Mouse (Mus musculus) hindbrain, embryonic 14.5 days (tissue): Measurements from ENCODE around the gene Pde4d. TPM values are rescaled to one million over a fixed set of nuclear protein-coding genes. Genes with fewer than 3 reads are reported as not detected.
A peak's percentile ranks its signal among the peaks of the same experiment; 100 is the strongest.
"Not testable (repeated sequence)": the region's sequence is repeated elsewhere in the genome, so short reads cannot be mapped to it uniquely, and the experiment has no call there.

Source experiments
- ATAC-seq: fragments of 200-750 bp; cut with Nextera tagmentation; 2 replicates; pipeline ENCODE4 v1.8.0; 2017; ENCODE audit warnings: moderate number of reproducible peaks, mild to moderate bottlenecking, moderate TSS enrichment, moderate library complexity; ENCODE audit not compliant: low FRiP score
- DNase-seq: peaks from one replicate; pipeline ENCODE4 v3.0.0-alpha.2; 2015; ENCODE audit warnings: low spot score
- H3K27ac ChIP-seq: fragments of 300-500 bp; sonication (generic); 2 replicates; pipeline ENCODE4 v1.5.1; 2014; ENCODE audit warnings: mild to moderate bottlenecking, moderate library complexity
- H3K27me3 ChIP-seq: fragments of 300-500 bp; sonication (generic); 2 replicates; pipeline ENCODE4 v1.6.1; 2014; ENCODE audit warnings: mild to moderate bottlenecking, low read length, mixed read lengths; ENCODE audit not compliant: control insufficient read depth, insufficient read depth
- H3K36me3 ChIP-seq: fragments of 300-500 bp; sonication (generic); replicated peaks from 2 replicates; pipeline ENCODE4 v1.6.1; 2014; ENCODE audit not compliant: control insufficient read depth, insufficient read depth
- H3K4me1 ChIP-seq: fragments of 300-500 bp; sonication (generic); replicated peaks from 2 replicates; pipeline ENCODE4 v1.6.1; 2014; ENCODE audit warnings: antibody characterized with exemption, low read length, mixed read lengths; ENCODE audit not compliant: control insufficient read depth, insufficient read depth
- H3K4me2 ChIP-seq: fragments of 300-500 bp; sonication (generic); replicated peaks from 2 replicates; pipeline ENCODE4 v1.6.1; 2014; ENCODE audit warnings: mild to moderate bottlenecking, moderate library complexity
- H3K4me3 ChIP-seq: fragments of 300-500 bp; sonication (generic); replicated peaks from 2 replicates; pipeline ENCODE4 v1.5.1; 2014; ENCODE audit warnings: mild to moderate bottlenecking, low read length
- H3K9ac ChIP-seq: fragments of 300-500 bp; sonication (generic); 2 replicates; pipeline ENCODE4 v1.6.1; 2014
- H3K9me3 ChIP-seq: fragments of 300-500 bp; sonication (generic); 2 replicates; pipeline ENCODE4 v1.6.1; 2016; ENCODE audit warnings: low read length; ENCODE audit not compliant: control insufficient read depth
- WGBS: fragments of 180-500 bp; shearing (Covaris S2); extraction: QIAGEN DNeasy Blood & Tissue Kit; methylation state at CpG from one replicate; pipeline ENCODE4 v1.1.7; 2014; 5-methylcytosine and 5-hydroxymethylcytosine counted together
- polyA plus RNA-seq: library from polyadenylated mRNA; unstranded; fragments of >200 nt; fragmentation: Nextera tagmentation; extraction: Ambion mirVana; gene quantifications from 2 replicates; pipeline ENCODE4 v1.2.1, GENCODE M21; 2014

The Pde4d gene
- polyA plus RNA-seq, 1 experiment from 2014 or later = 23.2 TPM

GRCm38 (mm10) chr13:109881161-109881857 is 1431.6 kb downstream of the Pde4d start:
- Histone ChIP-seq H3K9me3 (no peaks in the 10 kb centered on the region), H3K27me3 (no peaks in the 10 kb centered on the region), H3K4me1 (no peaks in the 10 kb centered on the region), H3K27ac (no peak overlapping the region), H3K9ac (no peak overlapping the region), H3K4me3 (no peak overlapping the region), H3K36me3 (no peaks in the 10 kb centered on the region), H3K4me2 (no peak overlapping the region)
- DNase-seq = no peak
- ATAC-seq = no peak
- 83% methylated on average over 11 of the region's 11 CpGs for WGBS

- H3K9me3 ChIP-seq = no peaks in the 10 kb centered on the region
- no peaks in the 10 kb centered on the region for H3K36me3 ChIP-seq
- H3K9ac ChIP-seq = no peak overlapping the region
- DNase-seq (no peak), ATAC-seq (no peak)
- no peaks in the 10 kb centered on the region for H3K27me3 ChIP-seq
- no peaks in the 10 kb centered on the region for H3K4me1 ChIP-seq
- no peak overlapping the region for H3K4me2 ChIP-seq
- no peak overlapping the region for H3K4me3 ChIP-seq
- 74% methylated on average over 5 of the region's 5 CpGs for WGBS
- no peak overlapping the region for H3K27ac ChIP-seq
These were observed 1433.9 kb downstream of the Pde4d start for GRCm38 (mm10) chr13:109883636-109884035.

GRCm38 (mm10) chr13:109884812-109885211 is 1435.1 kb downstream of the Pde4d start:
- Histone ChIP-seq H3K27me3 (no peaks in the 10 kb centered on the region), H3K4me2 (no peak overlapping the region), H3K4me3 (no peak overlapping the region), H3K9ac (no peak overlapping the region), H3K4me1 (no peaks in the 10 kb centered on the region), H3K36me3 (no peaks in the 10 kb centered on the region), H3K27ac (no peak overlapping the region), H3K9me3 (no peaks in the 10 kb centered on the region)
- ATAC-seq (no peak), DNase-seq (no peak)
- 95% methylated on average over 7 of the region's 7 CpGs for WGBS

GRCm38 (mm10) chr13:109888293-109888692 is 1438.5 kb downstream of the Pde4d start:
- ATAC-seq (no peak), DNase-seq (no peak)
- no peak overlapping the region for H3K9ac ChIP-seq
- no peaks in the 10 kb centered on the region for H3K4me1 ChIP-seq
- 80% methylated on average over 4 of the region's 4 CpGs for WGBS
- no peaks in the 10 kb centered on the region for H3K27me3 ChIP-seq
- no peaks in the 10 kb centered on the region for H3K36me3 ChIP-seq
- no peaks in the 10 kb centered on the region for H3K9me3 ChIP-seq
- H3K27ac ChIP-seq = no peak overlapping the region
- H3K4me2 ChIP-seq = no peak overlapping the region
- H3K4me3 ChIP-seq = no peak overlapping the region

- no peak overlapping the region for H3K27ac ChIP-seq
- ATAC-seq = no peak
These were observed 1441.6 kb downstream of the Pde4d start for GRCm38 (mm10) chr13:109891194-109891909.

GRCm38 (mm10) chr13:109891910-109892265 is 1442.1 kb downstream of the Pde4d start:
- no peak overlapping the region for H3K9ac ChIP-seq
- ATAC-seq (no peak), DNase-seq (no peak)
- no peak overlapping the region for H3K27ac ChIP-seq
- H3K36me3 ChIP-seq = no peaks in the 10 kb centered on the region
- no peaks in the 10 kb centered on the region for H3K4me1 ChIP-seq
- H3K4me3 ChIP-seq = no peak overlapping the region
- no peak overlapping the region for H3K4me2 ChIP-seq
- WGBS = 77% methylated on average over 4 of the region's 4 CpGs
- no peaks in the 10 kb centered on the region for H3K27me3 ChIP-seq
- H3K9me3 ChIP-seq = no peaks in the 10 kb centered on the region

More at GRCm38 (mm10) chr13:109891194-109891909, 1441.6 kb downstream of the Pde4d start:
- Histone ChIP-seq H3K9me3 (no peaks in the 10 kb centered on the region), H3K36me3 (no peaks in the 10 kb centered on the region), H3K9ac (no peak overlapping the region), H3K4me1 (no peaks in the 10 kb centered on the region), H3K27me3 (no peaks in the 10 kb centered on the region), H3K4me2 (no peak overlapping the region), H3K4me3 (no peak overlapping the region)
- no peak for DNase-seq
- WGBS = 85% methylated on average over 6 of the region's 6 CpGs

GRCm38 (mm10) chr13:109899442-109900428 is 1450.0 kb downstream of the Pde4d start:
- H3K27ac ChIP-seq = no peak overlapping the region
- 77% methylated on average over 14 of the region's 14 CpGs for WGBS
- no peak overlapping the region for H3K9ac ChIP-seq
- H3K4me1 ChIP-seq = peaks cover 15% of the 10 kb centered on the region
- DNase-seq (no peak), ATAC-seq (no peak)
- H3K9me3 ChIP-seq = no peaks in the 10 kb centered on the region
- H3K27me3 ChIP-seq = no peaks in the 10 kb centered on the region
- no peak overlapping the region for H3K4me2 ChIP-seq
- H3K4me3 ChIP-seq = no peak overlapping the region
- no peaks in the 10 kb centered on the region for H3K36me3 ChIP-seq

- peak overlapping the region; percentile 98 for H3K4me2 ChIP-seq
- H3K9me3 ChIP-seq = no peaks in the 10 kb centered on the region
- peak overlapping the region; percentile 88 for H3K4me3 ChIP-seq
- H3K36me3 ChIP-seq = no peaks in the 10 kb centered on the region
- no peak overlapping the region for H3K27ac ChIP-seq
- peaks cover 21% of the 10 kb centered on the region for H3K4me1 ChIP-seq
- no peaks in the 10 kb centered on the region for H3K27me3 ChIP-seq
- no peak for DNase-seq
- ATAC-seq = no peak
- H3K9ac ChIP-seq = 0 out of 2 replicates have a peak overlapping the region, but pooled peaks have one; percentile 88
- 67% methylated on average over 5 of the region's 5 CpGs for WGBS
These were observed 1452.1 kb downstream of the Pde4d start for GRCm38 (mm10) chr13:109901811-109902210.

GRCm38 (mm10) chr13:109902460-109902854 is 1452.7 kb downstream of the Pde4d start:
- DNase-seq (peak; percentile 51), ATAC-seq (peak; percentile 82)
- H3K4me3 ChIP-seq = peak overlapping the region; percentile 88
- H3K9ac ChIP-seq = peak overlapping the region; percentile 88
- H3K27ac ChIP-seq = peak overlapping the region; percentile 78
- peak overlapping the region; percentile 98 for H3K4me2 ChIP-seq
- H3K36me3 ChIP-seq, H3K9me3 ChIP-seq, H3K27me3 ChIP-seq: not testable (repeated sequence)
- WGBS = 1% methylated on average over 28 of the region's 28 CpGs
- peaks cover 21% of the 10 kb centered on the region for H3K4me1 ChIP-seq
